Mouse (Mus musculus) kidney, embryonic 16.5 days (tissue): ENCODE measurements around the gene Gen1. TPM values are rescaled to one million over a fixed set of nuclear protein-coding genes. Genes with fewer than 3 reads are reported as not detected.

Experiments used
- ATAC-seq: fragments of 200-750 bp; cut with Nextera tagmentation; 2 replicates; pipeline ENCODE4 v1.8.0; 2017; ENCODE audit warnings: moderate TSS enrichment; ENCODE audit not compliant: low FRiP score, low TSS enrichment
- H3K27ac ChIP-seq: fragments of 300-500 bp; sonication (generic); 2 replicates; pipeline ENCODE4 v1.5.1; 2014; ENCODE audit warnings: low read length
- H3K27me3 ChIP-seq: fragments of 300-500 bp; sonication (generic); 2 replicates; pipeline ENCODE4 v1.6.1; 2014; ENCODE audit warnings: low read length, control low read depth, mixed read lengths; ENCODE audit not compliant: insufficient read depth
- H3K36me3 ChIP-seq: fragments of 300-500 bp; sonication (generic); 2 replicates; pipeline ENCODE4 v1.6.1; 2014; ENCODE audit warnings: low read length, control low read depth, mixed read lengths; ENCODE audit not compliant: insufficient read depth
- H3K4me1 ChIP-seq: fragments of 300-500 bp; sonication (generic); 2 replicates; pipeline ENCODE4 v1.6.1; 2014; ENCODE audit warnings: low read length, control low read depth, mixed read lengths; ENCODE audit not compliant: insufficient read depth
- H3K4me2 ChIP-seq: fragments of 300-500 bp; sonication (generic); replicated peaks from 2 replicates; pipeline ENCODE4 v1.6.1; 2014; ENCODE audit warnings: low read depth, low read length
- H3K4me3 ChIP-seq: fragments of 300-500 bp; sonication (generic); 2 replicates; pipeline ENCODE4 v1.5.1; 2014; ENCODE audit warnings: mild to moderate bottlenecking, low read length
- H3K9ac ChIP-seq: fragments of 300-500 bp; sonication (generic); replicated peaks from 2 replicates; pipeline ENCODE4 v1.6.1; 2014; ENCODE audit warnings: low read length
- H3K9me3 ChIP-seq: fragments of 300-500 bp; sonication (generic); 2 replicates; pipeline ENCODE4 v1.6.1; 2016; ENCODE audit warnings: low read length, control low read depth
- WGBS: fragments of 180-500 bp; shearing (Covaris S2); extraction: QIAGEN DNeasy Blood & Tissue Kit; methylation state at CpG from one replicate; pipeline ENCODE4 v1.1.7; 2014; 5-methylcytosine and 5-hydroxymethylcytosine counted together
- polyA plus RNA-seq: library from polyadenylated mRNA; unstranded; fragments of >200 nt; fragmentation: Nextera tagmentation; extraction: Ambion mirVana; gene quantifications from 2 replicates; pipeline ENCODE4 v1.2.1, GENCODE M21; 2015

Gene Gen1
- polyA plus RNA-seq = 8.6 and 9.4 TPM in 2 replicates

- Histone ChIP-seq H3K4me3 (peak within 1 kb of the TSS; percentile 76), H3K9me3 (no peaks in the 10 kb centered on the region), H3K4me2 (peak within 1 kb of the TSS; percentile 75), H3K9ac (peak within 1 kb of the TSS; percentile 94), H3K4me1 (peaks cover 27% of the 10 kb centered on the region), H3K27me3 (no peaks in the 10 kb centered on the region), H3K36me3 (no peaks in the 10 kb centered on the region), H3K27ac (peak within 1 kb of the TSS; percentile 86)
- peak; percentile 99 for ATAC-seq
- WGBS = 0% methylated on average over 72 of the region's 83 CpGs
These were observed at the start of gene Gen1, which contains the start of gene Smc6 for GRCm38 (mm10) chr12:11265382-11266281. Gene Gen1, minus strand, starts transcription at chr12:11265801. Gene Smc6, plus strand, starts transcription at chr12:11265886.

GRCm38 (mm10) chr12:11313840-11314239, 48.2 kb upstream of the Gen1 start:
- 64% methylated on average over 1 of the region's 1 CpGs for WGBS

DNA sequence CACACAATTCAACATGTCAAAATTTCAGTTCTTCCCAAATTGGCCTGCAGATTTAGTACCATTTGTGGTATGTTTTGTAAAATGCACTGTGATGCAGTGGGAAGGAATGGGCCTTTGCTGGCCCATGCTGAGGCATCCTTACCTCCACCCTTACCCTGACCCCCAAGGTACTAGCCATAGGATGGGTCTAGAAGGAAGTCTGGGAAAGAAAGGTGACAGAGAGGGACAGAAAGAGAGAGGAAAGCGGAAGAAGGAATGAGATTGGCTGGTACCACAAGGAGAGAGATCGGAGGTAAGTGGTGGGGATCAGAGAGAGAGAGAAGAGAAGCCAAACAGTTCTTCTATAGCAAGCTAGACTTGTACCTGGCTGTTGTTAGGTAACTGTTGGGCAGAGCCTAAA, 45.5 kb upstream of the Gen1 start:
- Histone ChIP-seq H3K4me1 (no peaks in the 10 kb centered on the region), H3K27me3 (no peaks in the 10 kb centered on the region), H3K4me2 (no peak overlapping the region), H3K9ac (no peak overlapping the region), H3K27ac (no peak overlapping the region), H3K9me3 (no peaks in the 10 kb centered on the region), H3K36me3 (peaks cover 41% of the 10 kb centered on the region), H3K4me3 (no peak overlapping the region)
- no peak for ATAC-seq
- WGBS = 100% methylated on average over 2 of the region's 2 CpGs

More at GRCm38 (mm10) chr12:11313840-11314239, 48.2 kb upstream of the Gen1 start:
- Histone ChIP-seq H3K4me3 (no peak overlapping the region), H3K9ac (no peak overlapping the region), H3K27me3 (no peaks in the 10 kb centered on the region), H3K9me3 (no peaks in the 10 kb centered on the region), H3K36me3 (peaks cover 29% of the 10 kb centered on the region), H3K4me1 (no peaks in the 10 kb centered on the region), H3K27ac (no peak overlapping the region), H3K4me2 (no peak overlapping the region)
- ATAC-seq = no peak

GRCm38 (mm10) chr12:11306753-11307645, 41.4 kb upstream of the Gen1 start:
- H3K4me1 ChIP-seq = no peaks in the 10 kb centered on the region
- no peaks in the 10 kb centered on the region for H3K27me3 ChIP-seq
- no peak for ATAC-seq
- 87% methylated on average over 8 of the region's 8 CpGs for WGBS
- H3K27ac ChIP-seq = no peak overlapping the region
- no peak overlapping the region for H3K4me3 ChIP-seq
- peaks cover 46% of the 10 kb centered on the region for H3K36me3 ChIP-seq
- H3K9ac ChIP-seq = no peak overlapping the region
- H3K4me2 ChIP-seq = no peak overlapping the region
- no peaks in the 10 kb centered on the region for H3K9me3 ChIP-seq

GRCm38 (mm10) chr12:11300858-11301257, 35.3 kb upstream of the Gen1 start:
- H3K36me3 ChIP-seq = peaks cover 39% of the 10 kb centered on the region
- H3K27me3 ChIP-seq = no peaks in the 10 kb centered on the region
- no peaks in the 10 kb centered on the region for H3K4me1 ChIP-seq
- H3K27ac ChIP-seq = no peak overlapping the region
- no peak overlapping the region for H3K9ac ChIP-seq
- 92% methylated on average over 1 of the region's 1 CpGs for WGBS
- H3K4me3 ChIP-seq = no peak overlapping the region
- H3K9me3 ChIP-seq = no peaks in the 10 kb centered on the region
- no peak overlapping the region for H3K4me2 ChIP-seq
- ATAC-seq = no peak

DNA sequence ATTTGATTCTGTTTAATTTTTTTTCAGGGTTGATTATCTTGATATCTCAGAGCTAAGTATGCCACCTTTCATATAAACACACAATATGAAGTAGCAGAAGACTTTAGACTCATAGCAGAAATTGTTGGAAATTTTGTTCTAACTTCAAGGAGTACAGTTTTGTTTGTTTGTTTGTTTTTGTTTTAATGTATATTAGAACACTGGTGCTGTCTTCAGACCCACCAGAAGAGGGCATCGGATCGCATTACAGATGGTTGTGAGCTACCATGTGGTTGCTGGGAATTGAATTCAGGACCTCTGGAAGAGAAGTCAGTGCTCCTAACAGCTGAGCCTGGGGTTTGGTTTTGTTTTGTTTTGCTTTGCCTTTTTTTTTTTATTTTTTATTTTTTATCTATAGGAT, 20.8 kb upstream of the Gen1 start:
- 89% methylated on average over 2 of the region's 2 CpGs for WGBS
- H3K36me3 ChIP-seq = peaks cover 45% of the 10 kb centered on the region

GRCm38 (mm10) chr12:11281584-11281983, 16.0 kb upstream of the Gen1 start:
- H3K9me3 ChIP-seq = no peaks in the 10 kb centered on the region
- no peak for ATAC-seq
- no peaks in the 10 kb centered on the region for H3K27me3 ChIP-seq
- WGBS = 94% methylated on average over 2 of the region's 2 CpGs
- no peak overlapping the region for H3K9ac ChIP-seq
- H3K36me3 ChIP-seq = peaks cover 55% of the 10 kb centered on the region
- H3K4me3 ChIP-seq = no peak overlapping the region
- H3K27ac ChIP-seq = no peak overlapping the region
- no peaks in the 10 kb centered on the region for H3K4me1 ChIP-seq
- H3K4me2 ChIP-seq = no peak overlapping the region

More for the DNA sequence above, 20.8 kb upstream of the Gen1 start:
- no peak for ATAC-seq
- Histone ChIP-seq H3K9me3 (no peaks in the 10 kb centered on the region), H3K4me1 (no peaks in the 10 kb centered on the region), H3K4me2 (no peak overlapping the region), H3K9ac (no peak overlapping the region), H3K27me3 (no peaks in the 10 kb centered on the region), H3K4me3 (no peak overlapping the region), H3K27ac (no peak overlapping the region)

GRCm38 (mm10) chr12:11279886-11280285, 14.3 kb upstream of the Gen1 start:
- WGBS = 88% methylated on average over 3 of the region's 3 CpGs
- peaks cover 43% of the 10 kb centered on the region for H3K36me3 ChIP-seq
- ATAC-seq = no peak

GRCm38 (mm10) chr12:11277207-11277606, 11.6 kb upstream of the Gen1 start:
- no peak for ATAC-seq
- Histone ChIP-seq H3K4me3 (no peak overlapping the region), H3K4me2 (no peak overlapping the region), H3K36me3 (peaks cover 45% of the 10 kb centered on the region), H3K9me3 (no peaks in the 10 kb centered on the region), H3K27ac (no peak overlapping the region), H3K4me1 (no peaks in the 10 kb centered on the region), H3K27me3 (no peaks in the 10 kb centered on the region), H3K9ac (no peak overlapping the region)
- WGBS = 95% methylated on average over 6 of the region's 6 CpGs

More at GRCm38 (mm10) chr12:11279886-11280285, 14.3 kb upstream of the Gen1 start:
- Histone ChIP-seq H3K9ac (no peak overlapping the region), H3K9me3 (no peaks in the 10 kb centered on the region), H3K4me1 (no peaks in the 10 kb centered on the region), H3K4me3 (no peak overlapping the region), H3K4me2 (no peak overlapping the region), H3K27me3 (no peaks in the 10 kb centered on the region), H3K27ac (no peak overlapping the region)
